Mouse (Mus musculus) hindbrain, embryonic 10.5 days (tissue): ENCODE data around the gene Pgp. TPM values are rescaled to one million over a fixed set of nuclear protein-coding genes. Genes with fewer than 3 reads are reported as not detected.
A peak's percentile ranks its signal among the peaks of the same experiment; 100 is the strongest.
"Not testable (repeated sequence)": the region's sequence is repeated elsewhere in the genome, so short reads cannot be mapped to it uniquely, and the experiment has no call there.

ENCODE experiments used
- DNase-seq: peaks from one replicate; pipeline ENCODE4 v3.0.0-alpha.2; 2017; ENCODE audit warnings: low spot score
- H3K27ac ChIP-seq: fragments of 300-500 bp; sonication (generic); 2 replicates; pipeline ENCODE4 v1.5.1; 2016; ENCODE audit warnings: mild to moderate bottlenecking, moderate library complexity
- H3K27me3 ChIP-seq: fragments of 300-500 bp; sonication (generic); 2 replicates; pipeline ENCODE4 v1.6.1; 2016; ENCODE audit warnings: mild to moderate bottlenecking; ENCODE audit not compliant: poor library complexity, insufficient read depth, severe bottlenecking
- H3K36me3 ChIP-seq: fragments of 300-500 bp; sonication (generic); 2 replicates; pipeline ENCODE4 v1.6.1; 2016; ENCODE audit warnings: mild to moderate bottlenecking, moderate library complexity
- H3K4me1 ChIP-seq: fragments of 300-500 bp; sonication (generic); replicated peaks from 2 replicates; pipeline ENCODE4 v1.6.1; 2016; ENCODE audit warnings: mild to moderate bottlenecking
- H3K4me3 ChIP-seq: fragments of 300-500 bp; sonication (generic); 2 replicates; pipeline ENCODE4 v1.5.1; 2016; ENCODE audit warnings: mild to moderate bottlenecking, moderate library complexity
- H3K9me3 ChIP-seq: fragments of 300-500 bp; sonication (generic); 2 replicates; pipeline ENCODE4 v1.6.1; 2016; ENCODE audit warnings: mild to moderate bottlenecking, moderate library complexity
- WGBS: fragments of 180-500 bp; shearing (Covaris S2); methylation state at CpG from one replicate; pipeline ENCODE4 v1.1.7; 2016; 5-methylcytosine and 5-hydroxymethylcytosine counted together
- polyA plus RNA-seq: library from polyadenylated mRNA; unstranded; fragments of >200 nt; fragmentation: Nextera tagmentation; extraction: Ambion mirVana; gene quantifications from 2 replicates; pipeline ENCODE4 v1.2.1, GENCODE M21; 2016

Gene Pgp
- polyA plus RNA-seq = 80.9 and 81.8 TPM in 2 replicates

DNA sequence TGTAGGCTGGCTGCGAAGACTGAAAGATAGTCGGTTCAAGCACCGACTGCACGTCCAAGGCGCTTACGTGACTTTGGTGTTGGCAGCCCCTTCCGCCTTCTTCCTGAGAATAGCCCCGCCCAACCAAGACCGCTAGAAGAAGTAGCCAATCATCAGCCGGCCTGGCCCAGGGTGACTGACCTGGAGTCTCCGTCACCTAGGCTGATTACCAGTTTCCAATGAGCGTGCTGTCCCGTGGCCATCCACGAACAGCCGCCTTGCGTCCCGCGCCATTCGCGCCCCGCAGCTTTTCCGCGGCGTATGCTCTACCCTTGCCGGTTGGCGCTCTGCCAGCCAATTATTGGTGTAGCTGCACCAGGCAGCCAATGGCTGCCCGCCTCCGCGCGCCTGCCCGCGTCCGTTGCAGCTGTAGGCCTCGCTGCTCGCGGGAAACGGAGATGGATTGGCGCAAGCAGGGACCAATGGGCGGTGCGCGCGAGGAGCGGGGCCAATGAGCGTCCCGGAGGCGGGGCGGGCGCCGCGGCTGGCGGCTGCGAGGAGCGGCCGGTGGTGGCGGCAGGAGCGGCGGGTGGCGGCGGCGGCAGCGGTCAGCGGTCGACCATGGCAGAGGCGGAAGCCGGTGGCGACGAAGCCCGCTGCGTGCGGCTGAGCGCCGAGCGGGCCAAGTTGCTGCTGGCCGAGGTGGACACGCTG is at the start of gene Pgp, which contains the start of gene E4f1:
Pgp (plus strand) TSS at position 483 of the 693 bp plus-strand sequence.
E4f1 (minus strand) TSS at position 404 of the 693 bp plus-strand sequence.
- Histone ChIP-seq H3K4me3 (peak within 1 kb of the TSS; percentile 96), H3K27me3 (no peaks in the 10 kb centered on the region), H3K9me3 (no peaks in the 10 kb centered on the region), H3K27ac (peak within 1 kb of the TSS; percentile 96), H3K36me3 (peaks cover 32% of the 10 kb centered on the region), H3K4me1 (peaks cover 35% of the 10 kb centered on the region)
- 0% methylated on average over 73 of the region's 75 CpGs for WGBS
- DNase-seq = peak; percentile 99

- Histone ChIP-seq H3K27me3 (no peaks in the 10 kb centered on the region), H3K27ac (no peak overlapping the region), H3K36me3 (peaks cover 79% of the 10 kb centered on the region), H3K9me3 (no peaks in the 10 kb centered on the region), H3K4me1 (peaks cover 16% of the 10 kb centered on the region), H3K4me3 (no peak overlapping the region)
- 93% methylated on average over 4 of the region's 4 CpGs for WGBS
- DNase-seq = no peak
These were observed 47.1 kb upstream of the Pgp start for GRCm38 (mm10) chr17:24423114-24423513.

GRCm38 (mm10) chr17:24424489-24424888 is 45.7 kb upstream of the Pgp start:
- WGBS = 92% methylated on average over 5 of the region's 5 CpGs
- H3K27me3 ChIP-seq = no peaks in the 10 kb centered on the region
- no peak overlapping the region for H3K27ac ChIP-seq
- DNase-seq = no peak
- H3K9me3 ChIP-seq = no peaks in the 10 kb centered on the region
- peaks cover 69% of the 10 kb centered on the region for H3K36me3 ChIP-seq
- H3K4me1 ChIP-seq = peaks cover 16% of the 10 kb centered on the region
- H3K4me3 ChIP-seq = no peak overlapping the region

- H3K27ac ChIP-seq, H3K4me3 ChIP-seq, H3K9me3 ChIP-seq, H3K27me3 ChIP-seq, DNase-seq: not testable (repeated sequence)
- H3K36me3 ChIP-seq = peaks cover 65% of the 10 kb centered on the region
- 92% methylated on average over 6 of the region's 8 CpGs for WGBS
- peaks cover 16% of the 10 kb centered on the region for H3K4me1 ChIP-seq
These were observed 44.9 kb upstream of the Pgp start for GRCm38 (mm10) chr17:24425326-24425725.

DNA sequence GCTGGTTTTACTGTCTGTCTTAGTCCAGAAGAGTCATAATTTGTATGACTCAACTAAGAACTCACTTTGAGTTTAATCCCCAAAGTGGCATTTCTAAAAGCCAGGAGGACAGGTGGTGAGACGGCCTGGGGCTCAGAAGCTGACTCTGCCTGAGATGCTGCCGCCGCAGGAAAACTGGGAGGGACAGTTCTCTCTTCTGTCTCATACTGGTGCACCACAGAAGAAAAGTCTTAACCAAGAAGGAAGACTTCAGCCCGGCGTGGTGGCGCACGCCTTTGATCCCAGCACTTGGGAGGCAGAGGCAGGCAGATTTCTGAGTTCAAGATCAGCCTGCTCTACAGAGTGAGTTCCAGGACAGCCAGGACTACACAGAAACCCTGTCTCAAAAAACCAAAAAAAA is 44.3 kb upstream of the Pgp start:
- H3K4me3 ChIP-seq = 0 out of 2 replicates have a peak overlapping the region, but pooled peaks have one; percentile 77
- WGBS = 89% methylated on average over 7 of the region's 7 CpGs
- no peak for DNase-seq
- no peak overlapping the region for H3K27ac ChIP-seq
- H3K36me3 ChIP-seq = peaks cover 65% of the 10 kb centered on the region
- H3K9me3 ChIP-seq = no peaks in the 10 kb centered on the region
- H3K4me1 ChIP-seq = peaks cover 16% of the 10 kb centered on the region
- H3K27me3 ChIP-seq = no peaks in the 10 kb centered on the region

- WGBS = under 1% methylated on average over 48 of the region's 48 CpGs
- no peaks in the 10 kb centered on the region for H3K27me3 ChIP-seq
- peaks cover 60% of the 10 kb centered on the region for H3K36me3 ChIP-seq
- H3K4me1 ChIP-seq = peaks cover 16% of the 10 kb centered on the region
- DNase-seq = peak; percentile 95
- H3K27ac ChIP-seq = peak within 1 kb of the TSS; percentile 96
- H3K4me3 ChIP-seq = peak within 1 kb of the TSS; percentile 77
- no peaks in the 10 kb centered on the region for H3K9me3 ChIP-seq
These were observed 43.6 kb upstream of the Pgp start, which contains the start of gene Eci1 for GRCm38 (mm10) chr17:24426471-24427169. Gene Eci1 (plus strand): TSS chr17:24426641.

DNA sequence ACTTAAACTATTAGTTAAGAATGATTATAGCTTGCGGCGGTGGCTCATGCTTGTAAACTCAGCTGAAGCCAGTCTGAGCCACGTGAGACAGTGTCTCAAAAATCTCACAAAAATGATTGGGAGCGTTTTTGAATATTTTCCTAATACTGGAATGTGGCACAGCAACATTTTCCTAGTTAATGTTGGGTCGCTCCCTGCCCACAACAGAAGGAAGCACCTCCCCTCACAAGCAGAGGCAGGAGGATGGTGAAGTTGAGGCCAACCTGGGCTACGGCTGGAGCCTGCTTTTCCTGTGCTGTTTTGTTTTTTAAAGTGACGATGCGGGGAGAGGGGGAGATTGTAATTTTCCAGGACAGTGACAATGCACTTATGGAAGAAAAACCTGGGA is 43.0 kb upstream of the Pgp start:
- Histone ChIP-seq H3K4me1 (peaks cover 16% of the 10 kb centered on the region), H3K27ac (peak overlapping the region; percentile 96), H3K36me3 (peaks cover 57% of the 10 kb centered on the region), H3K9me3 (no peaks in the 10 kb centered on the region), H3K27me3 (no peaks in the 10 kb centered on the region), H3K4me3 (peak overlapping the region; percentile 77)
- 8% methylated on average over 8 of the region's 8 CpGs for WGBS
- peak; percentile 25 for DNase-seq

GRCm38 (mm10) chr17:24429201-24429983 is 40.8 kb upstream of the Pgp start:
- Histone ChIP-seq H3K27me3 (no peaks in the 10 kb centered on the region), H3K4me3 (no peak overlapping the region), H3K9me3 (no peaks in the 10 kb centered on the region), H3K27ac (no peak overlapping the region), H3K4me1 (peaks cover 16% of the 10 kb centered on the region), H3K36me3 (peaks cover 53% of the 10 kb centered on the region)
- 89% methylated on average over 14 of the region's 14 CpGs for whole genome bisulfite sequencing
- DNase-seq = no peak

DNA sequence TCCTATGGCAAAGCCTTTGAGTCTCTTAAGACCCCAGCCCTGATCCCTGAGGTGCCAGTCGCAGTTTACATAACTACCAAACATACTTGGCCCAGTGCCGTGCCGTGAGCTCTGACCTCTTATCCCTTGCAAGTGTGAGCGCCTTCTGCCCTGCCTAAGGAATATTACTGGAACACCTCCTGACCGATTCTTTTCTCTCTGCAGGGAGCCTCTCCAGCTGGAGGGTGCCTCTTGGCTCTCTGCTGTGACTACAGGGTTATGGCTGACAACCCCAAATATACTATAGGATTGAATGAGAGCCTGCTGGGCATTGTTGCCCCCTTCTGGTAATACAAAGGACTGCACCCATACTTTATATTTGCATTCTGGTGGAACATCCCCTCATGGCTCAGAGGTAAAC is 33.2 kb upstream of the Pgp start:
- peaks cover 94% of the 10 kb centered on the region for H3K36me3 ChIP-seq
- 79% methylated on average over 5 of the region's 5 CpGs for WGBS
- H3K9me3 ChIP-seq = no peaks in the 10 kb centered on the region
- H3K4me3 ChIP-seq = no peak overlapping the region
- no peaks in the 10 kb centered on the region for H3K27me3 ChIP-seq
- H3K4me1 ChIP-seq = no peaks in the 10 kb centered on the region
- DNase-seq = peak; percentile 35
- no peak overlapping the region for H3K27ac ChIP-seq

DNA sequence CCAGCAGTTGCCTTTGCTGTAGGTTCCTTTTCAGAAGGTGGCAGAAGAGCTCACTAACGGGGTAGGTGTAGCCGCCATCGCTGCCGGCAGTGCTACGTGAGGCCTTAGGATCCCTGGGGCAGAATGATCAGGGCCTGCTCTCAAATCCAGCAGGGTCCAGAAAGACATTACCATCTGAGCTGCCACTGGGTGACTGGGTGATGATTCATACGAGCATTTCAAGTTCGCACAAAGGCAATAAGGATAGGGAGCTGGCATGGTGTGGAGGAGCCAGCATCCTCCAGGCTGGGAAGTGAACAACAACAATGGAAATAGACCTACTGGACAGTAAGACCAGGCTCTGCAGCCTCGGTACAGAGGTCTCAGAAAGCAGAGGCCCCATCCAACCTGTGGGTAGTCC is 29.8 kb upstream of the Pgp start:
- 95% methylated on average over 8 of the region's 8 CpGs for WGBS
- peaks cover 99% of the 10 kb centered on the region for H3K36me3 ChIP-seq

GRCm38 (mm10) chr17:24441148-24441547 is 29.0 kb upstream of the Pgp start:
- H3K4me1 ChIP-seq = no peaks in the 10 kb centered on the region
- H3K27ac ChIP-seq = no peak overlapping the region
- peaks cover 99% of the 10 kb centered on the region for H3K36me3 ChIP-seq
- no peak overlapping the region for H3K4me3 ChIP-seq
- WGBS = 49% methylated on average over 2 of the region's 2 CpGs
- no peaks in the 10 kb centered on the region for H3K27me3 ChIP-seq
- H3K9me3 ChIP-seq = no peaks in the 10 kb centered on the region
- DNase-seq = no peak

More for the DNA sequence above, 29.8 kb upstream of the Pgp start:
- no peak overlapping the region for H3K4me3 ChIP-seq
- H3K27ac ChIP-seq = no peak overlapping the region
- H3K9me3 ChIP-seq = no peaks in the 10 kb centered on the region
- no peaks in the 10 kb centered on the region for H3K27me3 ChIP-seq
- DNase-seq = no peak
- H3K4me1 ChIP-seq = no peaks in the 10 kb centered on the region

GRCm38 (mm10) chr17:24442107-24442506 is 28.1 kb upstream of the Pgp start:
- no peak overlapping the region for H3K27ac ChIP-seq
- H3K27me3 ChIP-seq = no peaks in the 10 kb centered on the region
- H3K4me1 ChIP-seq = no peaks in the 10 kb centered on the region
- no peak overlapping the region for H3K4me3 ChIP-seq
- no peaks in the 10 kb centered on the region for H3K9me3 ChIP-seq
- WGBS = 95% methylated on average over 14 of the region's 14 CpGs
- H3K36me3 ChIP-seq = peaks cover 99% of the 10 kb centered on the region
- DNase-seq = no peak
